Mouse (Mus musculus): ENCODE data around the gene Hoxc6. TPM values are rescaled to one million over a fixed set of nuclear protein-coding genes. Genes with fewer than 3 reads are reported as not detected.

Hoxc6 gene
- polyA plus RNA-seq, 1 experiment from 2014 or later: 0.17 TPM

- H3K4me3 ChIP-seq (ENCODE audit: low read depth, low read length): no peak overlapping the region
- DNase-seq (ENCODE audit: low spot score) (no peak), ATAC-seq (replicated peaks; ENCODE audit: insufficient number of reproducible peaks, low FRiP score, low TSS enrichment, low read depth) (no peak)
- no peak overlapping the region for H3K9ac ChIP-seq (replicated peaks; ENCODE audit: low read length)
- no peaks in the 10 kb centered on the region for H3K9me3 ChIP-seq (replicated peaks; ENCODE audit: control insufficient read depth, low read length)
- H3K36me3 ChIP-seq (replicated peaks; ENCODE audit: control insufficient read depth, insufficient read depth, low read depth, low read length): no peaks in the 10 kb centered on the region
- no peak overlapping the region for H3K4me2 ChIP-seq (ENCODE audit: low read depth, low read length)
- H3K4me1 ChIP-seq (ENCODE audit: control insufficient read depth, insufficient read depth, low read length): no peaks in the 10 kb centered on the region
- WGBS: 1% methylated on average over 12 of the region's 12 CpGs
- peaks cover 90% of the 10 kb centered on the region for H3K27me3 ChIP-seq (ENCODE audit: control insufficient read depth, insufficient read depth, low read length)
- no peak overlapping the region for H3K27ac ChIP-seq (replicated peaks; ENCODE audit: low read depth, low read length)
Measured at GRCm38 (mm10) chr15:102956906-102957305, 41.2 kb upstream of the Hoxc6 start.

GRCm38 (mm10) chr15:102959663-102960191 lies 38.3 kb upstream of the Hoxc6 start:
- DNase-seq (ENCODE audit: low spot score): no peak
- Histone ChIP-seq H3K27me3 (ENCODE audit: control insufficient read depth, insufficient read depth, low read length) (peaks cover 86% of the 10 kb centered on the region), H3K36me3 (replicated peaks; ENCODE audit: control insufficient read depth, insufficient read depth, low read depth, low read length) (no peaks in the 10 kb centered on the region), H3K4me3 (ENCODE audit: low read depth, low read length) (no peak overlapping the region), H3K27ac (replicated peaks; ENCODE audit: low read depth, low read length) (no peak overlapping the region), H3K9me3 (replicated peaks; ENCODE audit: control insufficient read depth, low read length) (no peaks in the 10 kb centered on the region), H3K4me2 (ENCODE audit: low read depth, low read length) (no peak overlapping the region), H3K9ac (replicated peaks; ENCODE audit: low read length) (no peak overlapping the region), H3K4me1 (ENCODE audit: control insufficient read depth, insufficient read depth, low read length) (no peaks in the 10 kb centered on the region)
- no peak for ATAC-seq (replicated peaks; ENCODE audit: insufficient number of reproducible peaks, low FRiP score, low TSS enrichment, low read depth)
- WGBS: under 1% methylated on average over 13 of the region's 13 CpGs

- Histone ChIP-seq H3K9ac (replicated peaks; ENCODE audit: low read length) (no peak overlapping the region), H3K27ac (replicated peaks; ENCODE audit: low read depth, low read length) (no peak overlapping the region), H3K4me1 (ENCODE audit: control insufficient read depth, insufficient read depth, low read length) (no peaks in the 10 kb centered on the region), H3K36me3 (replicated peaks; ENCODE audit: control insufficient read depth, insufficient read depth, low read depth, low read length) (no peaks in the 10 kb centered on the region), H3K27me3 (ENCODE audit: control insufficient read depth, insufficient read depth, low read length) (peaks cover 87% of the 10 kb centered on the region), H3K4me3 (ENCODE audit: low read depth, low read length) (no peak overlapping the region), H3K9me3 (replicated peaks; ENCODE audit: control insufficient read depth, low read length) (no peaks in the 10 kb centered on the region), H3K4me2 (ENCODE audit: low read depth, low read length) (no peak overlapping the region)
- ATAC-seq (replicated peaks; ENCODE audit: insufficient number of reproducible peaks, low FRiP score, low TSS enrichment, low read depth) (no peak), DNase-seq (ENCODE audit: low spot score) (no peak)
- 1% methylated on average over 6 of the region's 6 CpGs for WGBS
Measured at GRCm38 (mm10) chr15:102961728-102962127, 36.3 kb upstream of the Hoxc6 start.

GRCm38 (mm10) chr15:102962492-102962891 lies 35.6 kb upstream of the Hoxc6 start:
- no peak for DNase-seq (ENCODE audit: low spot score)
- H3K9ac ChIP-seq (replicated peaks; ENCODE audit: low read length): no peak overlapping the region

GRCm38 (mm10) chr15:102963259-102963658 lies 34.8 kb upstream of the Hoxc6 start:
- H3K9me3 ChIP-seq (replicated peaks; ENCODE audit: control insufficient read depth, low read length): no peaks in the 10 kb centered on the region
- WGBS: 3% methylated on average over 8 of the region's 8 CpGs
- H3K4me3 ChIP-seq (ENCODE audit: low read depth, low read length): no peak overlapping the region
- H3K27ac ChIP-seq (replicated peaks; ENCODE audit: low read depth, low read length): no peak overlapping the region
- peaks cover 85% of the 10 kb centered on the region for H3K27me3 ChIP-seq (ENCODE audit: control insufficient read depth, insufficient read depth, low read length)
- no peak for ATAC-seq (replicated peaks; ENCODE audit: insufficient number of reproducible peaks, low FRiP score, low TSS enrichment, low read depth)
- no peaks in the 10 kb centered on the region for H3K36me3 ChIP-seq (replicated peaks; ENCODE audit: control insufficient read depth, insufficient read depth, low read depth, low read length)
- no peaks in the 10 kb centered on the region for H3K4me1 ChIP-seq (ENCODE audit: control insufficient read depth, insufficient read depth, low read length)
- no peak overlapping the region for H3K4me2 ChIP-seq (ENCODE audit: low read depth, low read length)
- DNase-seq (ENCODE audit: low spot score): no peak
- no peak overlapping the region for H3K9ac ChIP-seq (replicated peaks; ENCODE audit: low read length)

More at GRCm38 (mm10) chr15:102962492-102962891, 35.6 kb upstream of the Hoxc6 start:
- H3K4me1 ChIP-seq (ENCODE audit: control insufficient read depth, insufficient read depth, low read length): no peaks in the 10 kb centered on the region
- H3K27me3 ChIP-seq (ENCODE audit: control insufficient read depth, insufficient read depth, low read length): peaks cover 87% of the 10 kb centered on the region
- no peak overlapping the region for H3K4me3 ChIP-seq (ENCODE audit: low read depth, low read length)
- H3K27ac ChIP-seq (replicated peaks; ENCODE audit: low read depth, low read length): no peak overlapping the region
- no peaks in the 10 kb centered on the region for H3K9me3 ChIP-seq (replicated peaks; ENCODE audit: control insufficient read depth, low read length)
- 1% methylated on average over 13 of the region's 13 CpGs for WGBS
- H3K36me3 ChIP-seq (replicated peaks; ENCODE audit: control insufficient read depth, insufficient read depth, low read depth, low read length): no peaks in the 10 kb centered on the region
- no peak for ATAC-seq (replicated peaks; ENCODE audit: insufficient number of reproducible peaks, low FRiP score, low TSS enrichment, low read depth)
- no peak overlapping the region for H3K4me2 ChIP-seq (ENCODE audit: low read depth, low read length)

- WGBS: under 1% methylated on average over 28 of the region's 28 CpGs
- ATAC-seq (replicated peaks; ENCODE audit: insufficient number of reproducible peaks, low FRiP score, low TSS enrichment, low read depth) (no peak), DNase-seq (ENCODE audit: low spot score) (no peak)
- Histone ChIP-seq H3K4me1 (ENCODE audit: control insufficient read depth, insufficient read depth, low read length) (no peaks in the 10 kb centered on the region), H3K36me3 (replicated peaks; ENCODE audit: control insufficient read depth, insufficient read depth, low read depth, low read length) (no peaks in the 10 kb centered on the region), H3K27me3 (ENCODE audit: control insufficient read depth, insufficient read depth, low read length) (peaks cover 86% of the 10 kb centered on the region), H3K4me3 (ENCODE audit: low read depth, low read length) (no peak overlapping the region), H3K4me2 (ENCODE audit: low read depth, low read length) (no peak overlapping the region), H3K27ac (replicated peaks; ENCODE audit: low read depth, low read length) (no peak overlapping the region), H3K9me3 (replicated peaks; ENCODE audit: control insufficient read depth, low read length) (no peaks in the 10 kb centered on the region), H3K9ac (replicated peaks; ENCODE audit: low read length) (no peak overlapping the region)
Measured at GRCm38 (mm10) chr15:102963671-102964640, 34.1 kb upstream of the Hoxc6 start.

GRCm38 (mm10) chr15:102965003-102965891 lies 32.8 kb upstream of the Hoxc6 start:
- ATAC-seq (replicated peaks; ENCODE audit: insufficient number of reproducible peaks, low FRiP score, low TSS enrichment, low read depth) (no peak), DNase-seq (ENCODE audit: low spot score) (no peak)
- 1% methylated on average over 26 of the region's 26 CpGs for WGBS
- Histone ChIP-seq H3K4me2 (ENCODE audit: low read depth, low read length) (no peak overlapping the region), H3K4me3 (ENCODE audit: low read depth, low read length) (no peak overlapping the region), H3K27me3 (ENCODE audit: control insufficient read depth, insufficient read depth, low read length) (peaks cover 89% of the 10 kb centered on the region), H3K36me3 (replicated peaks; ENCODE audit: control insufficient read depth, insufficient read depth, low read depth, low read length) (no peaks in the 10 kb centered on the region), H3K27ac (replicated peaks; ENCODE audit: low read depth, low read length) (no peak overlapping the region), H3K9ac (replicated peaks; ENCODE audit: low read length) (no peak overlapping the region), H3K9me3 (replicated peaks; ENCODE audit: control insufficient read depth, low read length) (no peaks in the 10 kb centered on the region), H3K4me1 (ENCODE audit: control insufficient read depth, insufficient read depth, low read length) (no peaks in the 10 kb centered on the region)
